Mouse (Mus musculus): ENCODE data around the gene Wdr62. TPM values are rescaled to one million over a fixed set of nuclear protein-coding genes. Genes with fewer than 3 reads are reported as not detected.
A peak's percentile ranks its signal among the peaks of the same experiment; 100 is the strongest.
"Not testable (repeated sequence)": the region's sequence is repeated elsewhere in the genome, so short reads cannot be mapped to it uniquely, and the experiment has no call there.

Wdr62 gene
- polyA plus RNA-seq, 1 experiment from 2014 or later: 7.1 TPM

- 80% methylated on average over 12 of the region's 12 CpGs for WGBS
- ATAC-seq (ENCODE audit: extremely low read depth, insufficient number of reproducible peaks, low FRiP score, low TSS enrichment): no peak
Observed at GRCm38 (mm10) chr7:30251956-30252954, 28.0 kb downstream of the Wdr62 start.

GRCm38 (mm10) chr7:30237374-30237773 lies 42.8 kb downstream of the Wdr62 start:
- H3K36me3 ChIP-seq: peaks cover 48% of the 10 kb centered on the region
- WGBS: 74% methylated on average over 3 of the region's 3 CpGs
- not testable (repeated sequence) for ATAC-seq (ENCODE audit: extremely low read depth, insufficient number of reproducible peaks, low FRiP score, low TSS enrichment)

More at GRCm38 (mm10) chr7:30251956-30252954, 28.0 kb downstream of the Wdr62 start:
- no peak overlapping the region for H3K4me2 ChIP-seq
- H3K27me3 ChIP-seq (replicated peaks): no peaks in the 10 kb centered on the region
- H3K9me3 ChIP-seq: no peaks in the 10 kb centered on the region
- H3K27ac ChIP-seq (replicated peaks): no peak overlapping the region
- no peaks in the 10 kb centered on the region for H3K4me1 ChIP-seq
- peaks cover 59% of the 10 kb centered on the region for H3K36me3 ChIP-seq
- H3K9ac ChIP-seq: no peak overlapping the region
- no peak overlapping the region for H3K4me3 ChIP-seq

GRCm38 (mm10) chr7:30235625-30236024 lies 44.6 kb downstream of the Wdr62 start, which contains the start of gene Ovol3:
Gene Ovol3 (minus strand): TSS chr7:30235725.
- no peak within 1 kb of the TSS for H3K4me3 ChIP-seq
- no peaks in the 10 kb centered on the region for H3K27me3 ChIP-seq (replicated peaks)
- WGBS: 79% methylated on average over 4 of the region's 4 CpGs
- H3K9ac ChIP-seq: no peak within 1 kb of the TSS
- no peaks in the 10 kb centered on the region for H3K9me3 ChIP-seq
- H3K4me1 ChIP-seq: peaks cover 16% of the 10 kb centered on the region
- no peak for ATAC-seq (ENCODE audit: extremely low read depth, insufficient number of reproducible peaks, low FRiP score, low TSS enrichment)
- no peak within 1 kb of the TSS for H3K4me2 ChIP-seq
- peaks cover 31% of the 10 kb centered on the region for H3K36me3 ChIP-seq
- H3K27ac ChIP-seq (replicated peaks): no peak within 1 kb of the TSS

More at GRCm38 (mm10) chr7:30237374-30237773, 42.8 kb downstream of the Wdr62 start:
- not testable (repeated sequence) for H3K9me3 ChIP-seq; H3K9ac ChIP-seq; H3K4me3 ChIP-seq; H3K27ac ChIP-seq (replicated peaks); H3K4me2 ChIP-seq; H3K27me3 ChIP-seq (replicated peaks)
- peaks cover 10% of the 10 kb centered on the region for H3K4me1 ChIP-seq

GRCm38 (mm10) chr7:30235091-30235490 lies 45.1 kb downstream of the Wdr62 start:
- Histone ChIP-seq H3K4me1 (peaks cover 18% of the 10 kb centered on the region), H3K4me2 (no peak overlapping the region), H3K9ac (no peak overlapping the region), H3K27ac (replicated peaks) (no peak overlapping the region), H3K27me3 (replicated peaks) (no peaks in the 10 kb centered on the region), H3K9me3 (no peaks in the 10 kb centered on the region), H3K4me3 (no peak overlapping the region), H3K36me3 (peaks cover 28% of the 10 kb centered on the region)
- whole genome bisulfite sequencing: 82% methylated on average over 8 of the region's 8 CpGs
- ATAC-seq (ENCODE audit: extremely low read depth, insufficient number of reproducible peaks, low FRiP score, low TSS enrichment): no peak

- WGBS: 87% methylated on average over 15 of the region's 15 CpGs
- H3K36me3 ChIP-seq: peaks cover 30% of the 10 kb centered on the region
- H3K9me3 ChIP-seq: no peaks in the 10 kb centered on the region
- H3K9ac ChIP-seq: no peak overlapping the region
- no peaks in the 10 kb centered on the region for H3K27me3 ChIP-seq (replicated peaks)
- no peak overlapping the region for H3K27ac ChIP-seq (replicated peaks)
- no peak overlapping the region for H3K4me2 ChIP-seq
- no peak for ATAC-seq (ENCODE audit: extremely low read depth, insufficient number of reproducible peaks, low FRiP score, low TSS enrichment)
- H3K4me3 ChIP-seq: no peak overlapping the region
- peaks cover 18% of the 10 kb centered on the region for H3K4me1 ChIP-seq
Observed at GRCm38 (mm10) chr7:30234276-30234858, 45.9 kb downstream of the Wdr62 start.

- ATAC-seq (ENCODE audit: extremely low read depth, insufficient number of reproducible peaks, low FRiP score, low TSS enrichment): no peak
- Histone ChIP-seq H3K27ac (replicated peaks) (no peak overlapping the region), H3K9ac (0 out of 2 replicates have a peak overlapping the region, but pooled peaks have one; percentile 91), H3K4me2 (peak overlapping the region; percentile 93; the same call in 1 of the 2 replicates), H3K27me3 (replicated peaks) (no peaks in the 10 kb centered on the region), H3K4me1 (peaks cover 18% of the 10 kb centered on the region), H3K36me3 (peaks cover 35% of the 10 kb centered on the region), H3K4me3 (peak overlapping the region; percentile 87), H3K9me3 (no peaks in the 10 kb centered on the region)
- 84% methylated on average over 20 of the region's 20 CpGs for WGBS
Observed at GRCm38 (mm10) chr7:30233387-30233786, 46.8 kb downstream of the Wdr62 start.

GRCm38 (mm10) chr7:30232631-30233148 lies 47.5 kb downstream of the Wdr62 start:
- no peaks in the 10 kb centered on the region for H3K27me3 ChIP-seq (replicated peaks)
- no peaks in the 10 kb centered on the region for H3K9me3 ChIP-seq
- peak overlapping the region; percentile 93 for H3K4me2 ChIP-seq
- H3K9ac ChIP-seq: peak overlapping the region; percentile 91
- H3K4me3 ChIP-seq: peak overlapping the region; percentile 87
- H3K27ac ChIP-seq (replicated peaks): peak overlapping the region; percentile 95
- H3K36me3 ChIP-seq: peaks cover 42% of the 10 kb centered on the region
- 3% methylated on average over 24 of the region's 24 CpGs for WGBS
- peaks cover 18% of the 10 kb centered on the region for H3K4me1 ChIP-seq
- ATAC-seq (ENCODE audit: extremely low read depth, insufficient number of reproducible peaks, low FRiP score, low TSS enrichment): no peak

GRCm38 (mm10) chr7:30231669-30232454 lies 48.4 kb downstream of the Wdr62 start, which contains the start of the genes Polr2i and Tbcb:
Gene Polr2i (plus strand): TSS chr7:30231948.
Gene Tbcb (minus strand): TSS chr7:30232272.
- under 1% methylated on average over 67 of the region's 67 CpGs for WGBS
- no peaks in the 10 kb centered on the region for H3K27me3 ChIP-seq (replicated peaks)
- ATAC-seq (ENCODE audit: extremely low read depth, insufficient number of reproducible peaks, low FRiP score, low TSS enrichment): peak; percentile 93
- peak within 1 kb of the TSS; percentile 87 for H3K4me3 ChIP-seq
- H3K4me1 ChIP-seq: peaks cover 18% of the 10 kb centered on the region
- no peaks in the 10 kb centered on the region for H3K9me3 ChIP-seq
- peak within 1 kb of the TSS; percentile 93 for H3K4me2 ChIP-seq
- H3K27ac ChIP-seq (replicated peaks): peak within 1 kb of the TSS; percentile 95
- H3K9ac ChIP-seq: peak within 1 kb of the TSS; percentile 91
- peaks cover 50% of the 10 kb centered on the region for H3K36me3 ChIP-seq

- Histone ChIP-seq H3K9ac (peak overlapping the region; percentile 84), H3K36me3 (peaks cover 56% of the 10 kb centered on the region), H3K27me3 (replicated peaks) (no peaks in the 10 kb centered on the region), H3K4me1 (peaks cover 18% of the 10 kb centered on the region), H3K9me3 (no peaks in the 10 kb centered on the region), H3K4me2 (peak overlapping the region; percentile 93), H3K4me3 (peak overlapping the region; percentile 87), H3K27ac (replicated peaks) (peak overlapping the region; percentile 95; the same call in 1 of the 2 replicates)
- peak; percentile 10; the same call in 1 of the 2 replicates for ATAC-seq (ENCODE audit: extremely low read depth, insufficient number of reproducible peaks, low FRiP score, low TSS enrichment)
- 0% methylated on average over 16 of the region's 16 CpGs for WGBS
Observed at GRCm38 (mm10) chr7:30231328-30231668, 48.9 kb downstream of the Wdr62 start.

- H3K9ac ChIP-seq: no peak overlapping the region
- no peaks in the 10 kb centered on the region for H3K27me3 ChIP-seq (replicated peaks)
- ATAC-seq (ENCODE audit: extremely low read depth, insufficient number of reproducible peaks, low FRiP score, low TSS enrichment): no peak
- H3K4me2 ChIP-seq: no peak overlapping the region
- WGBS: 87% methylated on average over 12 of the region's 12 CpGs
- no peak overlapping the region for H3K27ac ChIP-seq (replicated peaks)
- H3K9me3 ChIP-seq: no peaks in the 10 kb centered on the region
- peaks cover 6% of the 10 kb centered on the region for H3K4me1 ChIP-seq
- no peak overlapping the region for H3K4me3 ChIP-seq
- peaks cover 66% of the 10 kb centered on the region for H3K36me3 ChIP-seq
Observed at GRCm38 (mm10) chr7:30224206-30224605, 56.0 kb downstream of the Wdr62 start.
